Comparison of ENCODE assay signal across 8 mouse cellular contexts in genomic region chr2:122148242-122148917, GRCm38 (mm10). TPM values are rescaled to one million over a fixed set of nuclear protein-coding genes. Genes with fewer than 3 reads are reported as not detected.
DNase-seq lines count a peak whose midpoint lies in the region; ATAC-seq and TF ChIP-seq lines count a peak whose summit lies in the region.

No protein-coding gene starts in this region.

- peaks cover 1% of the 10 kb centered on the region; the same call in 1 of the 2 replicates for H3K27me3 ChIP-seq in ES-Bruce4 (ENCODE audit: control insufficient read depth, insufficient read depth, low read length, poor library complexity, severe bottlenecking)
- H3K27me3 ChIP-seq in forebrain, postnatal 0 days (ENCODE audit: insufficient read depth, low read length): no peaks in the 10 kb centered on the region
- H3K27me3 ChIP-seq in hindbrain, embryonic 12.5 days: no peaks in the 10 kb centered on the region

- TF ChIP-seq CTCF in ES-Bruce4 (IDR thresholded peaks at IDR 0.05; ENCODE audit: low read depth, low read length): no peak
- no peak for TF ChIP-seq CTCF in forebrain, postnatal 0 days (IDR thresholded peaks at IDR 0.05; ENCODE audit: low read depth)

- no peaks in the 10 kb centered on the region for H3K4me1 ChIP-seq in ES-Bruce4 (ENCODE audit: control insufficient read depth, insufficient read depth, low read length)
- H3K4me1 ChIP-seq in forebrain, postnatal 0 days (ENCODE audit: insufficient read depth): no peaks in the 10 kb centered on the region
- H3K4me1 ChIP-seq in hindbrain, embryonic 12.5 days: peaks cover 9% of the 10 kb centered on the region; the same call in 1 of the 2 replicates

- DNase-seq in brain, adult 2 months (ENCODE audit: low read depth, low spot score): peak; percentile 51
- peak; percentile 5 for DNase-seq in forebrain, postnatal 0 days
- DNase-seq in layer of hippocampus, postnatal 14 days (ENCODE audit: low spot score in 2 of 2): peak; percentile 21 to 44
- peak; percentile 43 for DNase-seq in retina, postnatal 1 day
- no peak for DNase-seq in yolk sac, embryonic 10.5 days (ENCODE audit: low spot score)

- TF ChIP-seq POLR2A in ES-Bruce4 (IDR thresholded peaks at IDR 0.05; ENCODE audit: insufficient read depth, low read length): no peak

- peaks cover 60% of the 10 kb centered on the region for H3K79me2 ChIP-seq in macrophage (ENCODE audit: inconsistent target)

- no peak for ATAC-seq in forebrain, postnatal 0 days
- ATAC-seq in hindbrain, embryonic 12.5 days (ENCODE audit: low FRiP score): 0 out of 2 replicates have a peak, but pooled peaks have one; percentile 8

- H3K36me3 ChIP-seq in ES-Bruce4 (ENCODE audit: control insufficient read depth, insufficient read depth, low read length, poor library complexity, severe bottlenecking) (no peaks in the 10 kb centered on the region), macrophage (ENCODE audit: inconsistent target) (peaks cover 38% of the 10 kb centered on the region)
- no peaks in the 10 kb centered on the region for H3K36me3 ChIP-seq in forebrain, postnatal 0 days (ENCODE audit: insufficient read depth)
- no peaks in the 10 kb centered on the region for H3K36me3 ChIP-seq in hindbrain, embryonic 12.5 days

- no peak for TF ChIP-seq EP300 in ES-Bruce4 (IDR thresholded peaks at IDR 0.05; ENCODE audit: insufficient read depth, low read depth, low read length)

- H3K4me2 ChIP-seq in forebrain, postnatal 0 days (ENCODE audit: low read depth): peak overlapping the region; percentile 87
- H3K4me2 ChIP-seq in hindbrain, embryonic 12.5 days (replicated peaks): peak overlapping the region; percentile 79

- H3K27ac ChIP-seq in ES-Bruce4 (ENCODE audit: insufficient read depth, low read length) (no peak overlapping the region), macrophage (peak overlapping the region; percentile 97)
- H3K27ac ChIP-seq in forebrain, postnatal 0 days (ENCODE audit: low read depth, low read length): no peak overlapping the region
- H3K27ac ChIP-seq in hindbrain, embryonic 12.5 days: no peak overlapping the region; the same call in 1 of the 2 replicates

- no peaks in the 10 kb centered on the region for H3K9me3 ChIP-seq in ES-Bruce4 (replicated peaks; ENCODE audit: control insufficient read depth, insufficient read depth, low read length, poor library complexity, severe bottlenecking)
- no peaks in the 10 kb centered on the region for H3K9me3 ChIP-seq in forebrain, postnatal 0 days (ENCODE audit: low read length)
- H3K9me3 ChIP-seq in hindbrain, embryonic 12.5 days (replicated peaks): no peaks in the 10 kb centered on the region

- WGBS in forebrain, postnatal 0 days: 34% methylated on average over 18 of the region's 18 CpGs
- WGBS in hindbrain, embryonic 12.5 days: 36% methylated on average over 18 of the region's 18 CpGs
- 0% methylated on average over 18 of the region's 18 CpGs for WGBS in macrophage (ENCODE audit: missing documents)

- H3K4me3 ChIP-seq in ES-Bruce4 (ENCODE audit: low read depth, low read length) (peak overlapping the region; percentile 85), macrophage (ENCODE audit: inconsistent target) (peak overlapping the region; percentile 95)
- peak overlapping the region; percentile 60 for H3K4me3 ChIP-seq in forebrain, postnatal 0 days (ENCODE audit: low read depth, low read length)
- peak overlapping the region; percentile 60 for H3K4me3 ChIP-seq in hindbrain, embryonic 12.5 days

- H3K9ac ChIP-seq in ES-Bruce4 (ENCODE audit: low read depth, poor library complexity, severe bottlenecking): peak overlapping the region; percentile 61; the same call in 1 of the 2 replicates
- H3K9ac ChIP-seq in forebrain, postnatal 0 days: peak overlapping the region; percentile 62; the same call in 1 of the 2 replicates
- H3K9ac ChIP-seq in hindbrain, embryonic 12.5 days: peak overlapping the region; percentile 78

RNA-seq across cellular contexts. Expression of gene B2m, which starts 0.9 kb away (rescaled TPM):
- polyA plus RNA-seq in ES-Bruce4 (2011; ENCODE audit: insufficient read depth, insufficient read length, low read depth, missing spikeins): 116 and 119 TPM in 2 replicates
- 46.6 and 90.7 TPM in 2 replicates for total RNA-seq in forebrain, postnatal 0 days (2014; rRNA removed)
- 152 and 178 TPM in 2 replicates for polyA plus RNA-seq in forebrain, postnatal 0 days (2015; fragmentation: Nextera tagmentation; extraction: Ambion mirVana)
- 134 and 143 TPM in 2 replicates for polyA plus RNA-seq in hindbrain, embryonic 12.5 days (2016; fragmentation: Nextera tagmentation; extraction: Ambion mirVana)
- 10 to 100 TPM; 70.8 to 93.3 TPM for total RNA-seq in layer of hippocampus, postnatal 14 days (2021)
- total RNA-seq in macrophage (2018; cell fraction: chromatin; rRNA removed): 100 to 1,000 TPM; 129 to 428 (median 238) TPM
- total RNA-seq in macrophage (2018; cell fraction: cytosol; rRNA removed): over 10,000 TPM in 11 of 26 experiments, 1,000 to 10,000 TPM in 15; 6,005 to 14,077 (median 8,481) TPM
- total RNA-seq in macrophage (2018; cell fraction: nucleus; rRNA removed): 1,000 to 10,000 TPM in 24 of 26 experiments, 100 to 1,000 TPM in 2; 695 to 5,289 (median 2,340) TPM
- 8,759 to 13,911 TPM (median 12,544 TPM) in 3 replicates for polyA plus RNA-seq in macrophage (2018)

RNA-seq across cellular contexts. Expression of gene Trim69, which starts 12.1 kb away (rescaled TPM):
- polyA plus RNA-seq in ES-Bruce4 (2011; ENCODE audit: insufficient read depth, insufficient read length, low read depth, missing spikeins) (0.43 TPM in 1 of 2 replicates, not detected in the other), macrophage (2018) (0.07 to 0.12 TPM in 2 of 3 replicates, not detected in the other)
- total RNA-seq in forebrain, postnatal 0 days (2014; rRNA removed): not detected in 2 replicates
- not detected in 2 replicates for polyA plus RNA-seq in forebrain, postnatal 0 days (2015; fragmentation: Nextera tagmentation; extraction: Ambion mirVana)
- not detected in 2 replicates for polyA plus RNA-seq in hindbrain, embryonic 12.5 days (2016; fragmentation: Nextera tagmentation; extraction: Ambion mirVana)
- total RNA-seq in layer of hippocampus, postnatal 14 days (2021): not detected
- 1 to 10 TPM in 3 of 26 experiments, under 1 TPM in 15, not detected in 8; 0.40 to 1.2 (median 0.59) TPM for total RNA-seq in macrophage (2018; cell fraction: chromatin; rRNA removed)
- under 1 TPM in 10 of 26 experiments, not detected in 16; 0.07 to 0.18 (median 0.14) TPM for total RNA-seq in macrophage (2018; cell fraction: cytosol; rRNA removed)
- 1 to 10 TPM in 4 of 26 experiments, under 1 TPM in 14, not detected in 8; 0.23 to 3.9 (median 0.67) TPM for total RNA-seq in macrophage (2018; cell fraction: nucleus; rRNA removed)

RNA-seq across cellular contexts. Expression of gene Spg11, which starts 30.2 kb away (rescaled TPM):
- 31.5 and 33.3 TPM in 2 replicates for polyA plus RNA-seq in ES-Bruce4 (2011; ENCODE audit: insufficient read depth, insufficient read length, low read depth, missing spikeins)
- 18.3 and 22.7 TPM in 2 replicates for total RNA-seq in forebrain, postnatal 0 days (2014; rRNA removed)
- polyA plus RNA-seq in forebrain, postnatal 0 days (2015; fragmentation: Nextera tagmentation; extraction: Ambion mirVana): 2.7 and 4.5 TPM in 2 replicates
- 13.6 and 14.2 TPM in 2 replicates for polyA plus RNA-seq in hindbrain, embryonic 12.5 days (2016; fragmentation: Nextera tagmentation; extraction: Ambion mirVana)
- total RNA-seq in layer of hippocampus, postnatal 14 days (2021): 10 to 100 TPM; 17.3 to 19.7 TPM
- total RNA-seq in macrophage (2018; cell fraction: chromatin; rRNA removed): 100 to 1,000 TPM in 15 of 26 experiments, 10 to 100 TPM in 11; 29.8 to 172 (median 109) TPM
- total RNA-seq in macrophage (2018; cell fraction: cytosol; rRNA removed): 10 to 100 TPM; 22.1 to 40.1 (median 33.4) TPM
- 10 to 100 TPM; 34.1 to 97.6 (median 68.8) TPM for total RNA-seq in macrophage (2018; cell fraction: nucleus; rRNA removed)
- polyA plus RNA-seq in macrophage (2018): 19.6 to 24.9 TPM (median 23.6 TPM) in 3 replicates

RNA-seq across cellular contexts. Expression of gene Patl2, which starts 37.6 kb away (rescaled TPM):
- 2.5 and 3.1 TPM in 2 replicates for polyA plus RNA-seq in ES-Bruce4 (2011; ENCODE audit: insufficient read depth, insufficient read length, low read depth, missing spikeins)
- not detected in 2 replicates for total RNA-seq in forebrain, postnatal 0 days (2014; rRNA removed)
- not detected in 2 replicates for polyA plus RNA-seq in forebrain, postnatal 0 days (2015; fragmentation: Nextera tagmentation; extraction: Ambion mirVana)
- not detected in 2 replicates for polyA plus RNA-seq in hindbrain, embryonic 12.5 days (2016; fragmentation: Nextera tagmentation; extraction: Ambion mirVana)
- under 1 TPM in 1 of 2 experiments, not detected in 1; 0.26 TPM for total RNA-seq in layer of hippocampus, postnatal 14 days (2021)
- total RNA-seq in macrophage (2018; cell fraction: chromatin; rRNA removed): under 1 TPM in 18 of 26 experiments, not detected in 8; 0.28 to 0.65 (median 0.45) TPM
- total RNA-seq in macrophage (2018; cell fraction: cytosol; rRNA removed): 1 to 10 TPM in 1 of 26 experiments, under 1 TPM in 25; 0.30 to 1.0 (median 0.58) TPM
- 1 to 10 TPM in 6 of 26 experiments, under 1 TPM in 18, not detected in 2; 0.17 to 1.6 (median 0.72) TPM for total RNA-seq in macrophage (2018; cell fraction: nucleus; rRNA removed)
- polyA plus RNA-seq in macrophage (2018): 0.40 to 0.81 TPM in 2 of 3 replicates, not detected in the other

RNA-seq across cellular contexts. Expression of gene Terb2, which starts 37.7 kb away (rescaled TPM):
- polyA plus RNA-seq in ES-Bruce4 (2011; ENCODE audit: insufficient read depth, insufficient read length, low read depth, missing spikeins) (0.43 and 0.60 TPM in 2 replicates), macrophage (2018) (not detected in 3 replicates)
- total RNA-seq in forebrain, postnatal 0 days (2014; rRNA removed): not detected in 2 replicates
- polyA plus RNA-seq in forebrain, postnatal 0 days (2015; fragmentation: Nextera tagmentation; extraction: Ambion mirVana): not detected in 2 replicates
- not detected in 2 replicates for polyA plus RNA-seq in hindbrain, embryonic 12.5 days (2016; fragmentation: Nextera tagmentation; extraction: Ambion mirVana)
- total RNA-seq in layer of hippocampus, postnatal 14 days (2021): not detected
- total RNA-seq in macrophage (2018; cell fraction: chromatin; rRNA removed): not detected
- total RNA-seq in macrophage (2018; cell fraction: cytosol; rRNA removed): not detected
- not detected for total RNA-seq in macrophage (2018; cell fraction: nucleus; rRNA removed)

Comparison
In these comparisons a context has a peak if more than half of its experiments do, and no peak if none do; other contexts are left out.
1. RNA of gene B2m, which starts 0.9 kb away (polyA plus RNA-seq): 8,759 to 13,911 TPM in macrophage; 152 to 178 TPM in forebrain, postnatal 0 days, 134 to 143 TPM in hindbrain, embryonic 12.5 days and 116 to 119 TPM in ES-Bruce4; every median in the first group is over 10 times any median in the second.
2. Peak in every context shown above with its lines, with median percentiles within 50 percentile points of each other: H3K4me3 ChIP-seq and H3K9ac ChIP-seq.